Mouse (Mus musculus) pancreas, adult 10 weeks (tissue): Measurements from ENCODE around the gene Pi4ka. TPM values are rescaled to one million over a fixed set of nuclear protein-coding genes. Genes with fewer than 3 reads are reported as not detected.

Experiments
- polyA plus RNA-seq: library from polyadenylated mRNA; stranded (reverse); fragments of 350-450 nt; fragmentation: Illumina TruSeq; extraction: RNeasy Lipid Tissue Mini Kit (QIAGEN cat#74804); gene quantifications from one replicate; pipeline ENCODE4 v1.2.3, GENCODE M21; 2015; ENCODE audit warnings: low read depth, low replicate concordance; ENCODE audit not compliant: insufficient read depth

The Pi4ka gene
- polyA plus RNA-seq, result 22.8 TPM

DNA sequence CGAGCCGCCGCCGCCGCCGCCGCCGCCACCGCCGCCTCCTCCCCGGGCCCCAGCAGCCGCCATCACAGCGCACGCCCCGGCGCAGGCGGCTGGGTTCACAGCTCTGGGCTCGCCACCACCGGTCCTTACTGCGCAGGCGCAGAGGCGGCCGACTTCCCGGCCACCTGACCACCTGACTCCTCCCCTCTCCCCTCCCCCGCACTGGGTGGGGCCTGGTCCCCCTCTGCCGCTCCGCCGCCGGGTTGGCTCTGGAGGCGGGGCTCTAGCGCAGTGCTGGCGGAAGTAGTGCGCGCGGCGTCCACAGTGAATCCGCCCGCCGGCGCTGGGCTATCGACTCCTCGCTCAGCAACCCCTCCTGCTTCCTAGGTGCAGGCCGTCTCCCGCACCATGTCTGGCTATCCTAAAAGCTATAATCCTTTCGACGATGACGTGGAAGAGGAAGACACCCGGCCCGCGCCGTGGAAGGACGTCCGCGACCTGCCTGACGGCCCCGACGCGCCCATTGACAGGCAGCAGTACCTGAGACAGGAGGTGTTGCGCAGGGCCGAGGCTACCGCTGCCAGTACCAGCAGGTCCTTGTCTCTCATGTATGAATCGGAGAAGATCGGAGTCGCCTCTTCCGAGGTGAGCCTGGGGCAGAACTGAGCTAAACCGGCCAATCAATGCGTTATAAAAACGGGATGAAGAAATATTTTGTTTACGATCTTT lies at the start of gene Pi4ka, which contains the start of gene Snap29:
Pi4ka (minus strand) TSS at position 579 of the 708 bp plus-strand sequence.
Snap29 (plus strand) TSS at position 251 of the 708 bp plus-strand sequence.

GRCm38 (mm10) chr16:17451541-17452372 lies 45.6 kb upstream of the Pi4ka start, which contains the start of gene Crkl:
Gene Crkl, plus strand, starts transcription at chr16:17451987.

DNA sequence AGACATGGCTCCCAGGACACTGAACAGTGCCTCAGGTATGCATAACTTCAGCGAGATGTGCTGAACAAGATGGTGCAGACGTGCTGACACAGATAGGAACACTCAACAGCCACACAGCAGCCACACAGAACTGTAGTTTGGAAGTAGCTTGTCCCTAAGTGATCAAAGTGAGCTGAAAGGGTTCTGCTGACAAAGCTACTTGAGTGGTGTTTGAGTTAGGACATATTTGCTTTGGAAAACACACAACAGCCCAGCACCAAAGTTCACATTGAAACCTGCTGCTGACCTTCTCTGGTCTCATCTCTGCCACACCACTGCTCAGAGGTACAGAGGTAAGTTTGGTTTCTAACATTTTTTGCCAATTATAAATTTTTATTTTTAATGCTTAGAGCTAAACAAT lies 75.0 kb downstream of the Pi4ka start, which contains the start of gene Serpind1:
Serpind1 (plus strand) TSS at position 256 of the 400 bp plus-strand sequence.

DNA sequence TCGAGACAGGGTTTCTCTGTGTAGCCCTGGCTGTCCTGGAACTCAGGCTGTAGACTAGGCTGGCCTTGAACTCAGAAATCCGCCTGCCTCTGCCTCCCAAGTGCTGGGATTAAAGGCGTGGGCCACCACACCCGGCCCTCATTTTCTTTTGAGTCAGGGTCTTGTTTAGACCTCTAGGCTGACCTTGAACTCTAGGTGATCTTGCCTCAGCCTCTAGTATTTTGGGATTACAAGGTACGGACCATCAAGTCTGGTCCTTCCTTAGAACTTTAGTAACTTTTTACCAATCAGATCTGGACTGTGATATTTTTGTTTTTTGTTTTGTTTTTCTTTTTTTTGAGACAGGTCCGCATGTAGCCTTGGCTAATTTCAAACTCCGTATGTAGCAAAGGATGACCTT lies 130.4 kb downstream of the Pi4ka start, which contains the start of gene Tmem191c:
Tmem191c (plus strand) TSS at position 357 of the 400 bp plus-strand sequence.

GRCm38 (mm10) chr16:17232794-17233701 lies 173.1 kb downstream of the Pi4ka start, which contains the start of gene Hic2:
Gene Hic2, plus strand, starts transcription at chr16:17233572.

Other genes starting within 250 kb of the Pi4ka start
- 23.9 TPM for gene Ube2l3, start 203.7 kb downstream of the Pi4ka start, polyA plus RNA-seq
- gene Rimbp3, start 197.7 kb downstream of the Pi4ka start, polyA plus RNA-seq, result not detected
- gene Hic2, start 172.7 kb downstream of the Pi4ka start, polyA plus RNA-seq, result 0.78 TPM
- gene Tmem191c, start 130.2 kb downstream of the Pi4ka start, polyA plus RNA-seq, result 35.5 TPM
- 0.74 TPM for gene Serpind1, start 74.9 kb downstream of the Pi4ka start, polyA plus RNA-seq
- 4.2 TPM for gene Snap29, start 328 bp downstream of the Pi4ka start, polyA plus RNA-seq
- 4.9 TPM for gene Crkl, start 45.7 kb upstream of the Pi4ka start, polyA plus RNA-seq
- gene Aifm3, start 83.3 kb upstream of the Pi4ka start, polyA plus RNA-seq, result 5.8 TPM
- gene Lztr1, start 102.4 kb upstream of the Pi4ka start, polyA plus RNA-seq, result 80.6 TPM
- 11.2 TPM for gene Thap7, start 124.8 kb upstream of the Pi4ka start, polyA plus RNA-seq
- gene Lrrc74b, start 154.9 kb upstream of the Pi4ka start, polyA plus RNA-seq, result not detected
- 1.2 TPM for gene P2rx6, start 155.6 kb upstream of the Pi4ka start, polyA plus RNA-seq
- 13.4 TPM for gene Slc7a4, start 176.9 kb upstream of the Pi4ka start, polyA plus RNA-seq
- gene Smpd4, start 213.0 kb upstream of the Pi4ka start, polyA plus RNA-seq, result 5.9 TPM
- gene Ccdc74a, start 240.2 kb upstream of the Pi4ka start, polyA plus RNA-seq, result not detected